Mouse (Mus musculus) spleen, postnatal 36 days (tissue): ENCODE results near the gene Lmo1.

Source experiments
- DNase-seq, 2 experiments: peaks; one replicate each; pipeline ENCODE4 v3.0.0; 2022; ENCODE audit warnings: low spot score in 2 of 2, mixed read lengths in 1 of 2

The Lmo1 gene

GRCm38 (mm10) chr7:109175670-109176625 lies 941 bp upstream of the Lmo1 start:
- DNase-seq: no peak

- no peak for DNase-seq
Measured at GRCm38 (mm10) chr7:109174337-109174948, 564 bp downstream of the Lmo1 start.

DNA sequence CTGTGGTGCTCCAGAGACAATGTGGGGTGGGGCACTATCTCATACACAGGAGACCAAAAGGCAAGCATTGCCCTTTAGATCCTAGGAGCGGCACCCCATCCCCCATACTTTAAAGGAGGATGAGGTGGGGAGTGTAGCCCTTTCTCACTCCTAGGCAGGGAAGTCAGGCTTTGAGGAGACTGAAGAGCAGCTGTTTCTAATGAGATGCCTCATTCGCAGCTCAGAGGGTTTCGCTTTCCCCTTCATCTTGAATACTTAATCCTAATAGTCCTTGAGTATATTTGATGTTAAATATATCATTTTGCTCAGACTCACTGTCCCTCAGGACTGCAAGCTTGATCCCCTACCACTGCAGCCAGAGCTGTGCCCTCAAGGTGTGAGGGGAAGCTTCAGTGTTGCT lies 3.1 kb downstream of the Lmo1 start:
- no peak for DNase-seq

- peak; percentile 11 to 28 for DNase-seq
Measured at GRCm38 (mm10) chr7:109170441-109170820, 4.6 kb downstream of the Lmo1 start.

GRCm38 (mm10) chr7:109169505-109170440 lies 5.2 kb downstream of the Lmo1 start:
- DNase-seq: no peak

DNA sequence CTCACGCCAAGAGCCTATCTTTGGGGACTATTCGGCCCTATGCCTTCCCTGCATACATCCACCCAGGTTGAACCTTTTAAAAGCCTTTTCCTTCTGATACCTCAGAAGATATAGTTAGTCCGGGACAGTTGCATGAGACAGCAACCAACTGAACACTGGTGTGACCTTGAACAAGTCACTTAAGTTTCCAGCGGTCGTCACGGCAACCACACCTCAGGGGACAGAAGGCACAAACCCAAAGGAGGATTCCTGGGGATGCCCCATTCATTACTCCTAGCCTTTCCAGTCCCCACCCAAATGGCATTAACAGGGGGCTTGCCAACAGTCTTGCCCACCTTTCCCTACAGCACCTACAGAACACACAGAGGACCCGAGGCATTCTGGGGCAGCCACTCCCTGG lies 6.3 kb downstream of the Lmo1 start:
- no peak for DNase-seq

DNA sequence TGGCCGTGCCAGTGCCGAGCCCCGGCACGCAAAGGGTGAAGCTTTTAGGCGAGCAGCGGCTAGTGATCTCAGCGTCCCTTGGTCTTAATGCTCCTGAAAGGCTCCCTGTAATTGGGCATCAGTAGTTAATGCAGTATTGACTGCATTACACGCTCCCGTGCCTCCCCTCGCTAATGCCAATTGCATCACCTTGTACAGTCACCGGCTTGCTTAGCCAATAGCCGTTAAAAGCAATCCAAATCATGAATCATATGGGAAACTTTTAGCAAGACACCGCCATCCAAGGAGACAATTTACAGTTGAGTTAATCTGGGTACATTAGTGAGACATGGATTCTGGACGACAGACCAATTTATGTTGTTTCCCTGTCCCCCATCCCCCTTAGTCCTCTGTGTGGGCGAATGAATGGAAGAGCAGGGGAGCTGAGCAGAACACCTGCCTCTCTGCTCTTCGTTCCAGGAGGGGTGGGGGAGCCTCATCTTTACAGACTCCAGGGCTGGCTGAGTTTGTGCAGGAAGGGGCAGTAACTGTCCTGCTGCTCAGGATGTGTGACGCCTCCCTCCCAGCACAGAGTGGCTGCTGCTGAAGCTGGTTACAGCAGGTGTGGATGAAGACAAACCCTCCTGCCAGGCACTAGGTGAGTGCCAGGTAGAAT lies 8.9 kb downstream of the Lmo1 start:
- no peak for DNase-seq

GRCm38 (mm10) chr7:109154331-109154730 lies 20.7 kb downstream of the Lmo1 start:
- DNase-seq: no peak

GRCm38 (mm10) chr7:109153538-109153937 lies 21.5 kb downstream of the Lmo1 start:
- DNase-seq: no peak

DNA sequence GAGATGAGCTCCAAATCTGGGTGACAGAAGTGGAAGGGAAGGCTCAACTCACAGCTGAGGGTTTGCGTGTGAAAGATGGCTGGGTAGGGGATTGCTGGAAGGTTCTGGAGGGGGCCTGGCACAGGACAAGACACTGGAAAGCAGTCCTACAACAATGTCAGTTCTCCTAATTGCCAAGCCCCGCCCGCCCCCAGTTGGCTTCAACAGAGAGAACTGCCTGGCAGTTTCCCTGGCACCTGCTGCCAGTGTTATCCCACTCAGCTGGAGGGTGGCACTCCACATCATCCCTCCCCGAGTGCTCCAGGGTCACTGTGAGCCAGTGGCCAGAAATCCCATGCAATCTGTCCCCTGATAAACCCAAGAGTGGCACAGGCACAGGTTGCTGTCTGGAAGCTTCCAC lies 23.9 kb downstream of the Lmo1 start:
- no peak for DNase-seq

DNA sequence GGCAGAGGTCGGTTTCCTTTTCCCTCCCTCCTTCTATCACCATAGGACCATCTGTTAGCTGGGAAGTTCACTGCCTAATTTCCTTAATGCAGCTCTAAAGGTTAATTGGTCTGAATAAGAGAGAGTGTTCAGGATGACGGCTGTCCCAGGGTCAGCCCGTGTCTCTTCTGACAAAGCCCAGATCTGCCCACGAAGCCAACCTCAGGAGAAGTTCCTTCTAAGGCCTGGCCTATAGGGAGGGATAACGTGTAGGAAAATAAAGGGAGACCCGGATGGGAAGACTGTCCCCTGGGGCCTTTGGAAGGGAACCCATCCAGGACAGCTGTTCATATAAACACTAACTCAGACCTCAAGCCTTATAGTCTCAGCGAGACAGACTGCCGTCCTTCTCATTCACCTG lies 29.8 kb downstream of the Lmo1 start:
- no peak for DNase-seq

DNA sequence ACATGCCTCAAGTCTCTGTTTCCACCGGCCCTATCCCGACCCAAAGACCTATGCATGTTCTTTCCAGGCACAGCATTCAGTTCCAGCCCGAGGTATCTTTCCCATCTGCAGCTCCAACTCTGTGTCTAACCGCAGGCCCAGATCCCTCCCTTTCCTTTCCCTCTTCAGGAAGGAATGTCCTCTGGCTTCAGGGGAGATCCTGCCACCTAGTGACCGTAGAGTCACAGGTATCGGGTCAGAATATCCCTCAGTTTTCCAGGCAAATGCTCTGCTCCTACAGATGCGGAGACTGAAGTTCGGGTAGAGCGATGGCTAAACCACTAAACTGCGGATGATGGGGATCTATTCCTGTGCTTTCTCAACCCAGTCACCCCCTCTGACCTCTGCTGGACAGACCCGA lies 30.3 kb downstream of the Lmo1 start:
- no peak for DNase-seq

GRCm38 (mm10) chr7:109142564-109142963 lies 32.4 kb downstream of the Lmo1 start:
- DNase-seq: no peak

DNA sequence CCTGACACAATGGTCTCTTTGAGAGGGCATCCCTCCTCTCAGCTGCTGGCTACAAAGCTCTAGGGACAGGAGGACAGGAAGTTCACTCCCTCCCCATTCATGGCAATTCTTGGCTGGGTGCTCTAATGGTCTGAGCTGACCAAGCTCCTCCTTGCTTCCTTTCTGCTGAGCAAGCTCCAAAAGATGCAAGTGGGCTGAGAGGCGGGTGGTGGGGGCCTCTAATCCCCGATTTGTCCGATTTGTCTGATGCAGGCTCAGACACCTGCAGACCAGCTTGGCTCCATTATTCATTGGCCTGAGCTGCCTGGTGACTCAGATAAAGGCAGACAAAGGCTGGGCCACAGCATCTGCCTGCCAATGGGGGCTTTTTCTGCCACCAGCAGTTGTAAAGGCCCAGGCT lies 33.3 kb downstream of the Lmo1 start:
- no peak for DNase-seq

DNA sequence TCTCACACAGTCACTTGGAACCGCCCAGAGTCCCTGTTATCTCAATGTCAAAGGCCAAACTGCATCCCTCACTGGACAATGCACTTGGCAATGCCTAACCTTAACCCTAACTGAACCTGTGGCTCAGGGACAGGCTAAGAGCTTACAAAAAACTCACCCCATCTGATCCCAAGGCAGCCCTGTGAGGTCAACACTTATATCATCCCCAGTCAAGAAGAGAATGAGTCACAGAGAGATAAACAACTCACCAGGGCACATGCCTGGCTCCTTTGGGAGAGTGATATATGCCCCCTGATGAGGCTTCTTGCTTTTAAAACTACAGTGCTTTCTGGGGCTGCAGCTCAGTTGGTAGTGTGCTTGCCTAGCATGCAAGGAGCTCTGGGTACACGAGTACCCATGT lies 34.0 kb downstream of the Lmo1 start:
- DNase-seq: no peak

GRCm38 (mm10) chr7:109139405-109139804 lies 35.6 kb downstream of the Lmo1 start:
- peak; percentile 60 to 63 for DNase-seq

GRCm38 (mm10) chr7:109137441-109137840 lies 37.6 kb downstream of the Lmo1 start:
- DNase-seq: no peak

DNA sequence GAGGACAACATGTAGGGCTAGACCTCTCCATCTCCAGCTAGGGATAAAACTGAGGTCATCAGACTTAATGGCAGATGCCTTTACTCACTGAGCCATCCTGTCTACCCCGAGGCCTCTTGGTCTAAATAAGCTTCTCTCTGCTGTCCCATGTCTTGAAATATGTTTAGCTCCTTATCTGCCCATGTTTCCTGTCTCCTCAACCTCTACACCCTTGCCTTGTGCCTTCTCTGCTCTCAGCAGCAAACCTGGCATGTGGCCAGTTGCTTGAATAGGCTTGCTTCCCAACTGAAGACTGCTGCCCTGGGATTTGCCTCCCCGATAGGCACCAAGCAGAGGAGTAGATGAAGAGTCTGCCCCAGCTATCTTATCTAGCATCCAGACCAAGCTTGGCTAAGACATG lies 43.4 kb downstream of the Lmo1 start:
- no peak for DNase-seq

DNA sequence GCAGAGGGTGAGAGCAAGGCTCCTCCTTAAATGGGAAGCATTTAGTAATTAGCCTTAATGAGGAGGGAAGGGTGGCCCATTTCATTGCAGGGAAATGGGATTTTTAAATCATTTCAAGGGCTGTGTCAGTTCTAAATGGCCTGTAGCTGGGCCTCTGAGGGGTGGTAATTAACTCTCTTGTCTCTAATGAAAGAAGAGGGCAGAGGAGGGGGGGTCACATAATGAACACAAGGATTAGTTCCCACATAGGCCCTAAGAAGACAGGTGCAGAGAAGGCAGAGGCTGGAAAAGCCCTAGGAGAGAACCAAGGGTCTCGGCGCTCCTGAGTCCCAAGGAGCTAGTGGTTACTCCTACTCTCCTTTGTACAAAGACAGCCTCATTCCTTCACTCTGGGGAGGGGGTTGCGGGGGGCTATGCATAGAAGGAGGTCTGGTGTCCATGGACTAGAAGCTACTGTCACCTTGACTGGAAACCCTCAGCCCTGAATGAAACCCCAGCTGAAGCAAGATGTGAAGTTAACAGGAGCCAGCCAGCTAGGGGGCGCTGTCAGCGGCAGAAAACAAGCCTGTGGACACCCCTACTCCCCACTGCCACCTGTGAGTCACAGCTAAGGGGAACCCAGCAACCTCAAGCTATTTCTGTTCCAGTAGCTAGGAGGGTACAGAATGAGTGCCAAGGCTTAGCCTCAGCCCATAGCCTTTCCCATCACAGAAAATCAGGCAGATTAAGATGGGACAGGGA lies 44.9 kb downstream of the Lmo1 start:
- no peak for DNase-seq

DNA sequence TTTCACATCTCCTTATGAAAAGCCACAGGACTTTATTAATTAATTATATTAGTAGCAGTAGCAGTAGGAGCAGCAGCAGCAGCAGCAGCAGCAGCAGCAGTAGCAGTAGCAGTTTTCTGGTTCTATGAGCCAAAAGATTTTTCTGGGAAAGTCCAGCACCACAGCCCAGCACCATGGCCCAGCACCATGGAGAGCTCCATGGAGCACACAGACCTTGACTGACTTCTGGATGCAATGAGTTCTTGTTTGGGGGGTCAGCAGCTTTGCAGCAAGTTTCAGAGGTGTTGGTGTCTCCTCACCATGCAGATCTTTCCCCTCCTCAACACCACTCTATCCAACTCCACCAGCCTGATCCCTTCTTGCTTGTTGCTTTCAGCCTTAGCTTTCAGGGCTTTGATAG lies 45.6 kb downstream of the Lmo1 start:
- no peak for DNase-seq

DNA sequence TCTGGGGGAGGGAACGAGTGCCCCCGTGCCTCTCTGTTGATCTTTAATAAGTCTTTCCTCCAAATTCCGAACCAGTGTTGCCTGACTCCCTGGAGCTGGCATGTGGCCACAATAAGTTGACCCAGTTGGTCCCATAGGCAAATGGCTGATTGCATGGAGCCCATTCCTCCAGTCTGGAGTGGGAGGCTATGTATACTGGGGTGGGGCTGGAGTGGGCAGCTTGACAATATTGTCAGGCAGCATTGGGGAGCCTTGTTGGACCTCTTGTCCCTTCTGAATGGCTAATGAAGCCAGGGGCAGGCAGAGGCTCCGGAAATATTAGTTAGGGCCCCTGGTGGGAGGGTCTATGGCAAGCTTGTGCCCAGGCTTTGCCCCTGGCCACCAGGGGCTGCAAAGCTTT lies 59.1 kb downstream of the Lmo1 start:
- DNase-seq: no peak
